In the genomic region with DNA sequence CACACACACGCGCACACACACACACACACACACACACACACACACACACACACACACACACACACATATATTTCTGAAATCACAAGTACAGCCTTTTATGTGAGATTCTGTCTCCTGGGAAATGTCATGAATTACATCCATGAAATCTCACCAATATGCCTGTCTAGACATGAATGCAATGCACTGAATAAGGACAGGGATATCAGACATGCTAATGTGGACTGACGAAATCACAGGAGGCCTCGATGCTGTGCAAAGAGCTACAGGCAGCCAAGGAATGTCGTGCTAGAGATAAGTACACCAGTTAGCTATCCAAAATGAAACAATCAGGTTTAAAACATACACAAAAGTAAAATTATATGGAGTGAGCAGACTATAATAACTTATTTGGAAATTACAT, we compare ENCODE assay signal across 21 mouse cellular contexts.
DNase-seq lines count a peak whose midpoint lies in the region; ATAC-seq lines count a peak whose summit lies in the region.
"Had no signal": no experiment of that assay in that cellular context is flagged by ENCODE, and none has a peak within 500 bp of the region (broad histone marks: within the 10 kb centered on the region; RNA-seq: fewer than 3 reads in every experiment).

No protein-coding gene starts in this region.

- WGBS in forebrain, embryonic 14.5 days, result 80% methylated on average over 5 of the region's 5 CpGs
- WGBS in forebrain, embryonic 13.5 days, result 70% methylated on average over 5 of the region's 5 CpGs
- WGBS in midbrain, embryonic 11.5 days, result 75% methylated on average over 5 of the region's 5 CpGs
- WGBS in midbrain, embryonic 16.5 days, result 50% methylated on average over 5 of the region's 5 CpGs
- 41% methylated on average over 5 of the region's 5 CpGs for WGBS in neural tube, embryonic 14.5 days

- peak; percentile 7 for DNase-seq in forebrain, embryonic 14.5 days (ENCODE audit: low spot score)
- no peak for DNase-seq in midbrain, embryonic 11.5 days (ENCODE audit: low spot score, missing footprints)
- DNase-seq in embryo, embryonic 11 days, result peak; percentile 39
- DNase-seq in urinary bladder, adult 2 months (ENCODE audit: low spot score), result no peak
- no peak for DNase-seq in kidney, postnatal 4 days
- DNase-seq: cerebellum, adult 8-10 months; gastrocnemius, postnatal 25 days; heart, adult 2 months; liver, postnatal 0 days; right cerebral cortex, postnatal 14 days; spleen, adult 18-20 months; thymus, postnatal 36 days had no signal

- no peaks in the 10 kb centered on the region for H3K36me3 ChIP-seq in forebrain, embryonic 14.5 days (ENCODE audit: control insufficient read depth, insufficient read depth, low read length)
- H3K36me3 ChIP-seq in forebrain, embryonic 13.5 days (ENCODE audit: poor library complexity, severe bottlenecking), result no peaks in the 10 kb centered on the region
- H3K36me3 ChIP-seq in midbrain, embryonic 11.5 days (ENCODE audit: control insufficient read depth, insufficient read depth, low read length), result no peaks in the 10 kb centered on the region
- H3K36me3 ChIP-seq in midbrain, embryonic 16.5 days (ENCODE audit: control insufficient read depth, insufficient read depth, low read length), result no peaks in the 10 kb centered on the region
- no peaks in the 10 kb centered on the region for H3K36me3 ChIP-seq in neural tube, embryonic 14.5 days (ENCODE audit: control insufficient read depth, insufficient read depth, low read length)
- H3K36me3 ChIP-seq: G1E; heart, embryonic 15.5 days; kidney, embryonic 15.5 days; limb, embryonic 10.5 days had no signal

- H3K9me3 ChIP-seq in forebrain, embryonic 14.5 days (replicated peaks; ENCODE audit: control insufficient read depth, low read length), result no peaks in the 10 kb centered on the region
- H3K9me3 ChIP-seq in forebrain, embryonic 13.5 days (replicated peaks), result no peaks in the 10 kb centered on the region
- no peaks in the 10 kb centered on the region for H3K9me3 ChIP-seq in midbrain, embryonic 11.5 days (ENCODE audit: control insufficient read depth, low read length)
- no peaks in the 10 kb centered on the region for H3K9me3 ChIP-seq in midbrain, embryonic 16.5 days (replicated peaks; ENCODE audit: control insufficient read depth, low read length, poor library complexity, severe bottlenecking)
- H3K9me3 ChIP-seq in neural tube, embryonic 14.5 days (ENCODE audit: control insufficient read depth, low read length), result no peaks in the 10 kb centered on the region
- H3K9me3 ChIP-seq: heart, embryonic 15.5 days; kidney, embryonic 15.5 days; limb, embryonic 10.5 days; megakaryocyte, embryonic 14.5 days had no signal

- no peak overlapping the region for H3K9ac ChIP-seq in forebrain, embryonic 14.5 days (ENCODE audit: low read length)
- no peak overlapping the region for H3K9ac ChIP-seq in forebrain, embryonic 13.5 days
- H3K9ac ChIP-seq in midbrain, embryonic 11.5 days (ENCODE audit: low read length), result no peak overlapping the region
- H3K9ac ChIP-seq in midbrain, embryonic 16.5 days (ENCODE audit: low read depth, low read length), result no peak overlapping the region
- H3K9ac ChIP-seq in neural tube, embryonic 14.5 days (replicated peaks; ENCODE audit: low read depth, low read length), result no peak overlapping the region
- H3K9ac ChIP-seq: heart, embryonic 15.5 days; kidney, embryonic 15.5 days; liver, postnatal 0 days had no signal

- no peaks in the 10 kb centered on the region for H3K4me1 ChIP-seq in forebrain, embryonic 14.5 days (ENCODE audit: control insufficient read depth, insufficient read depth, low read length)
- no peaks in the 10 kb centered on the region for H3K4me1 ChIP-seq in forebrain, embryonic 13.5 days
- no peaks in the 10 kb centered on the region for H3K4me1 ChIP-seq in midbrain, embryonic 11.5 days (ENCODE audit: control insufficient read depth, insufficient read depth, low read length)
- no peaks in the 10 kb centered on the region for H3K4me1 ChIP-seq in midbrain, embryonic 16.5 days (ENCODE audit: control insufficient read depth, insufficient read depth, low read length)
- no peaks in the 10 kb centered on the region for H3K4me1 ChIP-seq in neural tube, embryonic 14.5 days (ENCODE audit: control insufficient read depth, insufficient read depth, low read length)
- H3K4me1 ChIP-seq: kidney, embryonic 15.5 days had no signal

- no peaks in the 10 kb centered on the region for H3K27me3 ChIP-seq in forebrain, embryonic 14.5 days (replicated peaks; ENCODE audit: control insufficient read depth, insufficient read depth, low read length)
- H3K27me3 ChIP-seq in forebrain, embryonic 13.5 days, result no peaks in the 10 kb centered on the region
- H3K27me3 ChIP-seq in midbrain, embryonic 11.5 days (ENCODE audit: control insufficient read depth, insufficient read depth, low read length), result no peaks in the 10 kb centered on the region
- H3K27me3 ChIP-seq in midbrain, embryonic 16.5 days (ENCODE audit: control insufficient read depth, insufficient read depth, low read depth, low read length), result no peaks in the 10 kb centered on the region
- H3K27me3 ChIP-seq in neural tube, embryonic 14.5 days (ENCODE audit: control insufficient read depth, insufficient read depth, low read length), result no peaks in the 10 kb centered on the region
- H3K27me3 ChIP-seq: heart, embryonic 15.5 days; kidney, embryonic 15.5 days; megakaryocyte, embryonic 14.5 days had no signal

- H3K4me2 ChIP-seq in forebrain, embryonic 14.5 days (ENCODE audit: low read length), result no peak overlapping the region
- H3K4me2 ChIP-seq in forebrain, embryonic 13.5 days, result no peak overlapping the region
- no peak overlapping the region for H3K4me2 ChIP-seq in midbrain, embryonic 11.5 days
- H3K4me2 ChIP-seq in midbrain, embryonic 16.5 days (ENCODE audit: low read length), result no peak overlapping the region
- H3K4me2 ChIP-seq in neural tube, embryonic 14.5 days (ENCODE audit: low read depth, low read length), result no peak overlapping the region
- H3K4me2 ChIP-seq: heart, embryonic 15.5 days; kidney, embryonic 15.5 days had no signal

- H3K27ac ChIP-seq in forebrain, embryonic 14.5 days (ENCODE audit: low read depth, low read length), result no peak overlapping the region
- no peak overlapping the region for H3K27ac ChIP-seq in forebrain, embryonic 13.5 days
- H3K27ac ChIP-seq in midbrain, embryonic 11.5 days (ENCODE audit: low read depth, low read length), result no peak overlapping the region
- H3K27ac ChIP-seq in midbrain, embryonic 16.5 days (ENCODE audit: low read length), result no peak overlapping the region
- H3K27ac ChIP-seq in neural tube, embryonic 14.5 days (ENCODE audit: low read depth, low read length), result no peak overlapping the region
- H3K27ac ChIP-seq: heart, adult 2 months; heart, embryonic 15.5 days; kidney, embryonic 15.5 days; limb, embryonic 10.5 days had no signal

- no peak overlapping the region for H3K4me3 ChIP-seq in forebrain, embryonic 14.5 days (ENCODE audit: low read depth, low read length)
- no peak overlapping the region for H3K4me3 ChIP-seq in forebrain, embryonic 13.5 days
- H3K4me3 ChIP-seq in midbrain, embryonic 11.5 days (ENCODE audit: low read depth, low read length), result no peak overlapping the region
- no peak overlapping the region for H3K4me3 ChIP-seq in midbrain, embryonic 16.5 days (ENCODE audit: low read depth, low read length)
- H3K4me3 ChIP-seq in neural tube, embryonic 14.5 days (ENCODE audit: low read depth, low read length), result no peak overlapping the region
- H3K4me3 ChIP-seq: heart, adult 2 months; heart, embryonic 15.5 days; kidney, embryonic 15.5 days; limb, embryonic 10.5 days; megakaryocyte, embryonic 14.5 days had no signal

- no peak for ATAC-seq in forebrain, embryonic 14.5 days
- no peak for ATAC-seq in forebrain, embryonic 13.5 days
- peak; percentile 74; the same call in 1 of the 2 replicates for ATAC-seq in midbrain, embryonic 11.5 days (ENCODE audit: low FRiP score)
- ATAC-seq in midbrain, embryonic 16.5 days, result no peak
- peak; percentile 70; the same call in 1 of the 2 replicates for ATAC-seq in neural tube, embryonic 14.5 days (ENCODE audit: low read depth)
- ATAC-seq: intestine, embryonic 16.5 days; liver, postnatal 0 days had no signal

Comparison
In these comparisons a context has a peak if more than half of its experiments do, and no peak if none do; other contexts are left out.
1. ATAC-seq: peak in midbrain, embryonic 11.5 days (single experiment) and neural tube, embryonic 14.5 days (single experiment); none in forebrain, embryonic 14.5 days (single experiment), forebrain, embryonic 13.5 days (single experiment) and midbrain, embryonic 16.5 days (single experiment).
2. DNase-seq: peak in forebrain, embryonic 14.5 days (single experiment) and embryo, embryonic 11 days (single experiment); none in midbrain, embryonic 11.5 days (single experiment), urinary bladder, adult 2 months (single experiment) and kidney, postnatal 4 days (0 of 2).